Mouse (Mus musculus): ENCODE data around the gene Kif20b.

The Kif20b gene

DNA sequence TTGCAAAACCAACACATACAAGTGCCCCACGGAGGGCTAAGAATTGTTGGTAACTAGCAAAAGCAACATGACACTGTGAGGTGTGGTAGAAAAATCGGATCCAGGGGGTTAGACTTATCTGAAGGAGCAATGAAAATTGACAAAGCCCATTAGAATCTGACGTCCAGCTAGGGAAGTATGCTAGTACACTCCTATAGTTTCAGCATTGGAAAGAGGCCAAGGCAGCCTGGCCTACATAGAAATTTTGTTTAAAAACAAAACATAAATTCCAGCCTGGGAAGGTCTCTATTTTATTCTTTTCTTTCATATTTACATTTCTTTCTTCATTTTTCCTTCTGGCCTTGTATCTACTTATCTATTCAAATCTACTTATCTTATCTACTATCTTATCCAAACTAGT is 1.6 kb upstream of the Kif20b start:
- no peak for DNase-seq

DNA sequence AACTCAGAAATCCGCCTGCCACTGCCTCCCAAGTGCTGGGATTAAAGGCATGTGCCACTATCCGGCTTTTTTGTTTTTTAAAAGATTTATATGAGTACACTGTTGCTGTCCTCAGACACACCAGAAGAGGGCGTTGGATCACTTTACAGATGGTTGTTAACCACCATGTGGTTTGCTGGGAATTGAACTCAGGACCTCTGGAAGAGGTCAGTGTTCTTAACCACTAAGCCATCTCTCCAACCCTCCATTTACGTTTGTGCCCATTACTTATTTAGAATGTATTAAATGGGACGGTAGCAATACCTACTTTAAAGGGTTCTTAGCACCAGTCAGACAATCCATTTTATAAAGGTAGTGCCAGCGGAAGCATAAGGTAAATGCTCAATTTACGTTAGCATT is 909 bp upstream of the Kif20b start:
- peak; percentile 23 for DNase-seq

DNA sequence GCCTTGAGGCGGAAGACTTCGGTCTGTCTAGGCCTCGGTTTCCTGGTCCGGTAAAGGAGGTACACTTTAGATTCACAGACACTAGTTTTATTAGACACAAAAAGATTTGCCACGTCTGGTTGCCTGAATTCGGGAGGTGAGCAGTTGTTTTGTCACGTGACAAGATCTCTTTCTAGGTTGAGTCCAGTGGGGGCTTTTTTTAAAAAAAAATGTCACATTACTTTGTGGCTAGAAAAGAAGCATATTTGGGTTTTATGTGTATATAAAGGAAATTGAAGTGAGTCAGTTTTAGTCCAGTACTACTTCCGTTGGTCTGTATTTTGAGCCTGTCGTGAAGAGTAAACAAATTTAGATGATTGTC is 422 bp downstream of the Kif20b start:
- DNase-seq: no peak

DNA sequence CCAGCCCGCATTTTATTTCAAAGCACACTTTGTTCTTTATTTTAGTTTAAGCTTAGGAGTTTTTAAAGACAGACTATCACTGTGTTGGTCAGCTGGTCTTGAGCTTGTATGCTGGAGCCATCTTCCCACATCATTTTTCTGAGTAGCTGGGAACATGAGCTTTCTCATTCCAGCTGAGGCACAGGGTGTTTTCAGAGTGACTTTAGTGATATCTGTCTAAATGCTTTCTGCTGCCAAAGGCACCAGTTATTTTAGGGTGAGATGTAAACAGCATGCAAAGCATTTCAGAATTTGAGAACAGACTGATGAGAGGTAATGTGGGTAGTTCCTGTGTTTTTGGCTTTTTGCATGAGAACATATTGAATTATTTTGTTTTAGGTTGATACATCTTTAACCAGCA is 25.0 kb downstream of the Kif20b start:
- no peak for DNase-seq

DNA sequence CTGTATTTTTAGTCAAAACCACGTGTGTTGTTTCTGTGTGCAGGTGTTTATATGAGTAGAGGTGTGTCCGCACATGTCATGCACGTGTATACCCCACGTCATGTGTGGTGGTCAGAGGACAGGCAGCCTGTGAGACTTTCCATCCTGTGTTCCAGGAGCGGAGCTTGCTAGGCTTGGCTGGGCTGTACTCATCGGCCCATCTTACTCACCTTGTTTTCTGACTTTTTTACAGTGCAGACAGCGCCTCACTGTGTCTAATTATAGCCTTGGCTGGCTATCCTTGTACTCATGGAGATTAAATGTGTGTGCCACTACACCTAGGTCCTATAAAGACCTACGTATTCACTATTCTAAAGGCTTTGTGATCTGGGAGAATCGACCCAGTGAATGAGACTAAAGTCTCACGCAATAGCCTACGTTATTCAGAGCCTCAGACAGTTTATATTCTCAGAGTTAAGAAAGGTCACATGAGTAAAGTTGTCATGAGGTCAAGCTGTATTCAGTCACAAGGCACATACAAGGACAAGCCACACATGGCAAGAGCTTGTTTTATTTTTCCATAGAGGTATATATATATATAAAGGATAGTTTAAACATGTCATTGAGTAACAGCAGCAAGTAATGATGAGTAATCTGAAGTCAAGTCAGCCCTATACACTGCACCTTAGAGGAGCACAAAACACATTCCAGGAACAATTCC is 31.8 kb downstream of the Kif20b start:
- no peak for DNase-seq

DNA sequence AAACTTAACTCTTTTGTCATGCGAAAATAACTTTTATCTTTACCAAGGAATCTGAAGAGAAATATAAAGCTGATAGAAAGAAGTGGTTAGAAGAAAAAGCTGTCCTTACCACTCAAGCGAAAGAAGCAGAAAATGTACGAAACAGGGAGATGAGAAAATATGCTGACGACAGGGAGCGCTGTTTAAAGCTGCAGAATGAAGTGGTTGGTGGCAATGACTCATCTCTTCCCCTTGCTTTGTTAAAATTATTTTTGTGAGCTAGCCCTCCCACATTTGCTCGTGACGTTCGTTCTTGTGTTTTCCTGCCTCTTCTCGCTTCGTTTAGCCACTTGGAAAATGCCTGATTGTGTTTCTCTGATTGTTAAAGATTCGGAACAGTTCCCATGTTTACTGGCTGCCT is 37.2 kb downstream of the Kif20b start:
- DNase-seq: no peak

DNA sequence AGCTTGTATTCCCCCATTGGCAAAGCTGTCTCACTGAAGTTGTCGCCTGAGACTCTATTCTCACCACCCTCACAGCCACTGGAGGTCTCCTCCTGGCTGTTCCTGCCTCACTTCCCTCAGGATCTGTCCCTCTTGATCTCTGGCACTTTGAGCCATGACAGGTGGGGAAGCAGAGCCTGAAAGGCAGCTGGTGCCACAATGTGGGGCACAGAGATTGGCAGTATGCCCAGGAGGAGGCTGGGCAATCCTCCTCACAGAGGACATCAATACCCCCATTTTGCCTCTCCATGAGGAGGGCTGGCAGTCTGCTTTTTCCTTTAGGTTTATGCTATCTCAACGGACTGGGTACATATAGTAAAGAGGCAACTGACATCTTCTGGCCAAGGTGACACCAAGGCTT is 62.6 kb downstream of the Kif20b start:
- no peak for DNase-seq

DNA sequence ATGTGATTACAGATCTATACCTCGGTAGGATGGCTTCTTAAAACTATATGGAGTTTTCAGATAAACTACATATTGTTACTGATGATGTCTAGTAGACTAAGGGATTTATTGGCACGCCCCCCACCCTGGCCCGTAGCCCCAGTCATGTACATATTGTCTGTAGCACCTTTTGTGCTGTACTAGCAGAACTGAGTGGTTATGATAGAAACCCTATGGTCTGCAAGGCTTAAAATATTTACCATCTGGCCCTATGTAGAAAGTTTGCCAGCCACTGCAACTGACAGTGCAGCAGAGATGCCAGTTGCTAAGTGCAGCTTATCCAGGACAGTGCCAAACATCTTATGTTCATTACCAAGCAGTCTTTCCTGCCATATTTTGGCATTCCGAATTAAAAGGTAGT is 68.3 kb downstream of the Kif20b start:
- DNase-seq: no peak

DNA sequence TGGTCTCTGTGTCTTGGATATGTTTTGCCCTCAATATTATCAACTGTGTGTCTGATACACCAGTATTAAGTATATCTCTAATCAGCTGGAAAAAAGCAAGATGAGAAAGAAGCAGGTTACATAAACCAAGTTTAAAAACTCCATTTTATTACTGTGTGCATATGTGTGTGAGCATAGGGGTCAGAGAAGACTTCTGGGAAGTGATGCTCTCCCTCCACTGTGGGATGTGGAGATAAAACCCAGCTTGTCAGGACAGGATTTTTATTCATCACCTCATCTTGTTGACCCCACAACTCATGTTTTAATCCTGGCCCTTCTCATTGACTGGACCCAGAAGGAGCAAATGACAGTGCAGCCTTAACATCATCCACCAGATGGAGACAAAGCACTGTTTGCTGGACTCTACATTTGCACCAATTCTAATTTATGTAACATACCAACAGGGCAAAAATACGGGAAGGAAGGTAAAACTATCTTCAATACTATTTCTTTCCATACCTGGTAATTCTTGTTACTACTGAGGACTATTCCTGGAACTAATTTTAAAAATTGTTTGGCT is 70.9 kb downstream of the Kif20b start:
- no peak for DNase-seq

DNA sequence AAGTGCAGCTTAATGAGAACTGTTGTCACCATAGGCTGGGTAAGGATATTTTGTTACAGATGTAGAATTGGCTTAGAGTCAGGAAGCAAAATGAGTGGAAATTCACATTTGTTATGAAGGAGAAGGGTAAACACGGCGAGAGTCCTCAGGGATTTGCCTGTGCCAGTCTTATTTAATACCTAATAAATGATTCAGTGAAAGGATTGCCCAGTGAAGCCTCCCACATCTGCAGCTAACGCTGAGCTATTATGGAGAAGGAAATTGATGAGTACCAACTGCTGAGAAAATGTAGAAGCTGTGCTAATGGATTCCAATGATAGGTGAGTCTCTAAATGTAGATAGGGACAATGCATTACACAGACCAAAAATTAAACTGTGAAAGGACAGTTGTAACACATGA is 92.9 kb downstream of the Kif20b start:
- no peak for DNase-seq

DNA sequence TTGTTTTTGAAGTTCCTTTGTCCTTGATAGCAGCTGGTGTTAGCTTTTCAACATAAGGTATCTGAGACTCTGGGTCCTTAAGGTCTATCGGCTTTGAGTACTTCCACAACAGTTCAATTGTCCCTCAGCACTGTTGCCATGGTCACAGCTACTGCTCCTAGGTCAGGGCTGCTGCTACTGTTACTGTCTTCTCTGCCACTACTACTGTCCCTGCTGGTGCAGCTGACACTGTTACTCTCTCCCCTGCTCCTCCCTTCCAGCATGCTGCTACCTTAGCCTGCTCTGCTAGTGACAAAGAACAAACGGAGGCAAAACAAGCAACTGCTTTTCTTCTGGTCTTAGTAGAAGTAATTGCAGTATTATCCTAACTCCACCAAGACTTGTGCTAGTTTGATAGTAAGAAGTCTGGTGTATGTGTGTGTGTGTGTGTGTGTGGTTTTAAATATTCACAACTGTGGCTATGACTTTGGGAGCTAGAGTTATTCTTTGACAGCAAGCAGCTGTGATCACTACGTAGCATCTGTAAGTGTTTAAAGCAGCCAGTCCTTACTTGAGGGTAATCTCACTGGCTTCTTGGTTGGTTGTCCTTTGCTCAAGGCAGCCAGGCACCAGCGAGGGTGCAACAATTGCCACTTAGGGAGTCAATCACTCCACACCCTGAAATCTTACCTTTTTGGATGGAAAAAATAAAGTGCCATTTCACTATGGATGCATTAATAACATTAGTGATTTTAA is 95.5 kb downstream of the Kif20b start:
- DNase-seq: no peak

DNA sequence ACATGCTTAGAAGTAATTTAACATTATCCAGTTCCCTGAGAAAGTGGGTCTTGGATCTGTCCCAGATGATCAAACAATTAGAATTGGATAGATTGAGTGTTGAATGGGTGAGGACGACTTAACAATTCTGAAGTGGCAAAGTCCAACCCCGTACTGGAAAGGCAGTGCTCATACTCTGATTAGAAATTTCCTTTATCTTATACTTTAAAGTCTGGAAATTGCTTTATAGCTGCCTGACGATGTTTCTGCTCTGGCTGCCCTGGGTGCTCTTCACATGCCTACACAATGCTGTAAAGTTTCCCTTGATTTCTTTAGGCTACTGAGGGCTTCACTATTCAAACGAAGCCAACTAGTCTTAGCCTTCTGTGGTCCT is 96.0 kb downstream of the Kif20b start:
- no peak for DNase-seq

Measured in liver (tissue).